Mouse (Mus musculus) adrenal gland (tissue): ENCODE measurements around the gene Sptssa.

ENCODE experiments used
- intact Hi-C: fragments of 180-260 bp; cut with DNase I; formaldehyde crosslinking; loops from one replicate; pipeline ENCODE4 v1.15.1; 2025

Sptssa gene

DNA sequence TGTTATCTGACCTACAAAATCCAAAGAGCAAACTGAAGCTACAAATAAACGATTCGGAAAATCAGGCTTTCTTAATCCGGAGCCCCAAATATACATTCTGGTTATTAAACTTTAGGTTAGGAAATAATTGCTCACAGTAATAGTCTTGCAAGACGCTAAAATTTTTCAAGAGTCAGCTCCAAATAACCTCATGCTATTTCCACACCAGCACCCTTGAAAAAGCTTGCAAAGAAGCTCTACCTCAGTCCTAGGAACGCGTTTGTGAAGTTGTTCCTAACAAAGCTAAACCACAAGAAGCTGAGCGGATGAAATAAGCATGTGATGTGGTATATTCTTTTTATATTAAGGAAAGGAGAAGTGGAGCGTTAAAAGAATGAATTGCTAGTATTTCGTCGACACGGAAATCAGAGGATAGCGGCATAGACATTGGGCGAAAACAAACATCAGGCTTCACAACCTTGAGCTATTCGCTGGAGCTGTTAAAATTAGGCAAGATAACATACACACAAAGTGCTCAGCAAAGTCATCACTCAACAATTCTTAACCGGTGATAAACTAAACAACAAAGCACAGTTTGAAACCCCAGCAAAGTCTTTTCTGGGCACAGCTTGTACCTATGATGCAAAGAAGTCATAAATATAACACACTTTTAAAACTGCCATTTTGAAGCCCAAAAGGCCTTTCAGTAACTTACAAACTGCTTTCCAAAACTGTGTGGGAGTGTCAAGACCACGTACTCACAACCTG, 908 bp downstream of the Sptssa start:
- intact Hi-C loops, result no loop called here

GRCm38 (mm10) chr12:54654741-54655140, 1.6 kb downstream of the Sptssa start:
- intact Hi-C loops, result no loop called here

DNA sequence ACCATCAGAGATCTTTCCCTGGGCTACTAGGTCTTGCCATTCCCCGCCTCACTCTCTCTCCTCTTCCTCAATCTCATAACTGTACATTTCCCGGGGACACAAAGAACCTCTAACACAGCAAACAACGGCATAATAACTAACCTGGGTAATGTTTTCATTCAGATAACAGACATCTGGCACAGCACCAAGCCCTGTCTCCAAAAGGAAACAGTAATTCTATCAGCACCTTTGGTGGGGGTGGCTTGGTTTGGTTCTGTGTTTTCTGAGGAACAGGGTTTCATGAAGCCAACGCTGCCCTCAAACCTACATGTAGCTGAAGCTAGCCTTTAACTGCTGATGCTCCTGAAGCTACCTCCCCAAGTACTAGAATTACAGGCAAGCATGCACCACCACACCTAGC, 2.2 kb downstream of the Sptssa start:
- intact Hi-C loops, result no loop called here

- intact Hi-C loops, result no loop called here
Measured at GRCm38 (mm10) chr12:54652346-54652745, 4.0 kb downstream of the Sptssa start.

- intact Hi-C loops, result no loop called here
Measured at GRCm38 (mm10) chr12:54651820-54652219, 4.6 kb downstream of the Sptssa start.

- intact Hi-C loops, result no loop called here
Measured at GRCm38 (mm10) chr12:54651158-54651557, 5.2 kb downstream of the Sptssa start.

GRCm38 (mm10) chr12:54644947-54645346, 11.4 kb downstream of the Sptssa start:
- intact Hi-C loops, result no loop called here

DNA sequence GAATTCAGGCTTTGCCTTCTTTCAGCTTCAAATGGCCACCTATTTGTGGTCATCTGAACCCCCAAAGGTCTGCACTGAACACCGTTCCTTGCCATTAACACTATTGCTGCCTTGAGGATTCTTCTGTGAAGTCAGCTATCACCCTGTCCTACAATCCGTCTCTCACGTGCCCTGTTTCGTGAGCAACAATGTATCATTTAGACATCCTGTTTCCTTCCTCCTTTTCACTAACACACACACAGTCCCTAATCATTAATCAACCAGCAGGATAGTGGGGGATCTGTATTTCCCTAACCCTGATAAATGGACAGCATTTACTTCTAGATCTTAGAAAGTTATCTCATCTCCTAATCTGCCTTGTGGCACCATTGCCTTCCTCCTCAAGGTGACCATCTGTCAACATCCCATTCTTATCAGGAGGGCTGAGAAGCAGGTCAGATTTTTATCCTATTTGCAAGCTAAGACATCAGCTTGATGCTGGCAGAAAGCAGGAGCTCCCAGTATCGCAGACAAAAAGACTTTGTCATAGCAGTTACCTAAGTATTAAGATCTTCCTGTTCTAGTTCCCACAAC, 13.0 kb downstream of the Sptssa start:
- intact Hi-C loops, result no loop called here

- intact Hi-C loops, result no loop called here
Measured at GRCm38 (mm10) chr12:54641374-54641773, 15.0 kb downstream of the Sptssa start.

GRCm38 (mm10) chr12:54640259-54640658, 16.1 kb downstream of the Sptssa start:
- intact Hi-C loops, result no loop called here

- intact Hi-C loops, result no loop called here
Measured at GRCm38 (mm10) chr12:54637033-54637432, 19.3 kb downstream of the Sptssa start.

- intact Hi-C loops, result no loop called here
Measured at GRCm38 (mm10) chr12:54632141-54632540, 24.2 kb downstream of the Sptssa start.

- intact Hi-C loops, result loop anchor here (2.0 kb wide), 1 partner anchor 47 kb away; no protein-coding TSS in a partner anchor
Measured at GRCm38 (mm10) chr12:54621942-54622341, 34.4 kb downstream of the Sptssa start.

DNA sequence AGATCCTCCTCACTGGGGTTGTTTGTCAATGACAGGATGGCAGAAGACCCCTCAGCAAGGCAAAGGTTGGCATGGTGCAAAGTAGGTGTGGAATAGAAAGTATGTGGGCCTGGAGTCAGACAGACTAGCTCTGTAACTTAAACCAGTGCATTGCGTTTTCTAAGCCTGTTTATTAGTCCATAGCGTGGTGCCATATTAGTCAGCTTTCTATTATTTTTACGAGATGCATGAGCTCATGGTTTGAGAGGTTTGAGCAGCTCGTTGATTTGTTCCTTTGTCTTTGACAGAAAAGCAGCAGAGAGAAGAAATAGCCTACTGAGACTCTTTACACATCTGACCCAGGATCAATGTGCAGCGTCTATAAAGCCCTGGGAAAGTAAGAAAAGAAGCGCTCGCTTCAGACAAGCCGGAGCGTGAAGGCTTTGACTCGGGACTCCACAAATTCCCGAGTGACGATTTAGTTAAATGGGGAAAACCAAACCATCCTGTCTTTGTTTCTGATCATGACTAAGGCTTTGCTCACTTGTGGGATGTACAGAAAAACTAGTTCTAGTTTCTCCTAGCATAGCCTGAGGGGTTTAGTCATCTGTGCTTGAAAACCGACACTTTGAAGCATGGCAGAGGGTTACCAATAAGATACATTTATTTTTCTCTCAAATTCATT, 36.2 kb downstream of the Sptssa start:
- intact Hi-C loops, result no loop called here

GRCm38 (mm10) chr12:54608988-54609387, 47.4 kb downstream of the Sptssa start:
- intact Hi-C loops, result no loop called here

GRCm38 (mm10) chr12:54605203-54605602, 51.2 kb downstream of the Sptssa start:
- intact Hi-C loops, result no loop called here

GRCm38 (mm10) chr12:54603542-54604167, 52.7 kb downstream of the Sptssa start:
- intact Hi-C loops, result no loop called here

- intact Hi-C loops, result no loop called here
Measured at GRCm38 (mm10) chr12:54600482-54600881, 55.9 kb downstream of the Sptssa start.

- intact Hi-C loops, result no loop called here
Measured at GRCm38 (mm10) chr12:54598358-54598757, 58.0 kb downstream of the Sptssa start.

DNA sequence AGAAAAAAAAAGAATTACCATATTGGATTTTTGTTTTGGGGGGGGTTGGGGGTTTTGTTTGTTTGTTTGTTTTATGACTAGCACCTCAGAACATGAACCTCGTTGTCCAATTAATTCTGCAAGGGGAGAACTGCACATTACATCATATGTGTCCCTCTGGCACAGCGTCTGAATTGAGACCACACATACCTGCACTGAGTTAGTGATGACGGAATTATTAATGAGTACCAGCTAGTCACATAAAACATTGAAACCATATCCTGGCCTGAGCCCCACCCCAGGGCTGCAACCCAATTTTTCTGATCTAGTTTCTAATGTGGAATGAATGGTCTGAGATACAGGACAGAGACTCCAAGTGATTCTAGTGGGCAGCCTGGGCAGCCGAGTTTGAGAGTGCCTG, 59.7 kb downstream of the Sptssa start:
- intact Hi-C loops, result no loop called here
